8 mouse cellular contexts compared by ENCODE assay signal in the genomic region with DNA sequence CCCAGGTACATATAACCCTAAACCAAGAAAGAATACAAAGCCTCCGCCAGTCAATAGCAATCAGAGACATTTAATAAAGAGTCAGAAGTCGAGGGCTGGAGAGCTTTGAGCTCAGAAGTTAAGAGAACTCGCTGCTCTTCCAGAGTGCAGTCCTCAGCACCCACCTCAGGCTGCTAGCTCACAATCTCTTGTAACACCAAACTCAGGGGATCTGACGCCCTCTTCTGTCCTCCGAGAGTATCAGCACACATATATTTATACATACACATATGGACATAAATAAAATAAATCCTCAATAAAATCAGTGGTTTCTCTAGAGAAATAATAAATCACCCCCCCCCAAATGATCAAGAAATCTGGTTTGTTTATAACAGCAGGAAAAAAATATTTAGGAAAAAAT. TPM values are rescaled to one million over a fixed set of nuclear protein-coding genes. Genes with fewer than 3 reads are reported as not detected.
DNase-seq lines count a peak whose midpoint lies in the region; ATAC-seq lines count a peak whose summit lies in the region.

No protein-coding gene starts in this region.

- WGBS in heart, embryonic 11.5 days (ENCODE audit: insufficient replicate concordance) = 75% methylated on average over 5 of the region's 5 CpGs
- WGBS in hindbrain, embryonic 14.5 days = 77% methylated on average over 5 of the region's 5 CpGs
- 72% methylated on average over 5 of the region's 5 CpGs for WGBS in midbrain, embryonic 12.5 days

- no peaks in the 10 kb centered on the region; the same call in 1 of the 2 replicates for H3K36me3 ChIP-seq in heart, embryonic 11.5 days (ENCODE audit: control insufficient read depth, insufficient read depth, low read length)
- peaks cover 15% of the 10 kb centered on the region; the same call in 1 of the 2 replicates for H3K36me3 ChIP-seq in hindbrain, embryonic 14.5 days (replicated peaks; ENCODE audit: control insufficient read depth, insufficient read depth)
- peaks cover 12% of the 10 kb centered on the region for H3K36me3 ChIP-seq in midbrain, embryonic 12.5 days

- no peak overlapping the region for H3K27ac ChIP-seq in heart, embryonic 11.5 days (ENCODE audit: low read depth, low read length)
- no peak overlapping the region for H3K27ac ChIP-seq in hindbrain, embryonic 14.5 days
- H3K27ac ChIP-seq in midbrain, embryonic 12.5 days (replicated peaks) = no peak overlapping the region

- H3K27me3 ChIP-seq in heart, embryonic 11.5 days (ENCODE audit: control insufficient read depth, insufficient read depth, low read length) = no peaks in the 10 kb centered on the region
- no peaks in the 10 kb centered on the region for H3K27me3 ChIP-seq in hindbrain, embryonic 14.5 days (ENCODE audit: control insufficient read depth, insufficient read depth, low read length)
- no peaks in the 10 kb centered on the region for H3K27me3 ChIP-seq in midbrain, embryonic 12.5 days

- H3K9me3 ChIP-seq in heart, embryonic 11.5 days (replicated peaks; ENCODE audit: control insufficient read depth, low read length) = no peaks in the 10 kb centered on the region
- no peaks in the 10 kb centered on the region for H3K9me3 ChIP-seq in hindbrain, embryonic 14.5 days (ENCODE audit: control insufficient read depth, low read length)
- no peaks in the 10 kb centered on the region for H3K9me3 ChIP-seq in midbrain, embryonic 12.5 days

- peak overlapping the region; percentile 32 for H3K4me2 ChIP-seq in heart, embryonic 11.5 days
- peak overlapping the region; percentile 74; the same call in 1 of the 2 replicates for H3K4me2 ChIP-seq in hindbrain, embryonic 14.5 days (replicated peaks)
- peak overlapping the region; percentile 29 for H3K4me2 ChIP-seq in midbrain, embryonic 12.5 days (replicated peaks)

- DNase-seq in heart, adult 8-10 months (ENCODE audit: low spot score) = no peak
- DNase-seq in ES-CJ7 (ENCODE audit: low read depth, low spot score) = peak; percentile 87
- DNase-seq in hindbrain, embryonic 14.5 days (ENCODE audit: low spot score) = no peak
- no peak for DNase-seq in ovary, postnatal 14 days (ENCODE audit: low spot score)
- DNase-seq in left cerebral cortex, postnatal 4 days = no peak
- DNase-seq in kidney, adult 18-20 months = no peak

- no peak for ATAC-seq in heart, embryonic 11.5 days (replicated peaks; ENCODE audit: insufficient number of reproducible peaks, low FRiP score, low TSS enrichment)
- ATAC-seq in hindbrain, embryonic 14.5 days (ENCODE audit: low FRiP score) = no peak
- ATAC-seq in midbrain, embryonic 12.5 days (ENCODE audit: low FRiP score, low read depth) = no peak

- H3K9ac ChIP-seq in heart, embryonic 11.5 days (ENCODE audit: low read depth, low read length) = no peak overlapping the region
- H3K9ac ChIP-seq in hindbrain, embryonic 14.5 days = no peak overlapping the region
- H3K9ac ChIP-seq in midbrain, embryonic 12.5 days (replicated peaks) = no peak overlapping the region

- H3K4me3 ChIP-seq in heart, embryonic 11.5 days (ENCODE audit: low read depth, low read length) = no peak overlapping the region
- peak overlapping the region; percentile 60; the same call in 1 of the 2 replicates for H3K4me3 ChIP-seq in hindbrain, embryonic 14.5 days (replicated peaks; ENCODE audit: low read length)
- H3K4me3 ChIP-seq in midbrain, embryonic 12.5 days = no peak overlapping the region

- H3K4me1 ChIP-seq in heart, embryonic 11.5 days (ENCODE audit: control insufficient read depth, insufficient read depth, low read length) = 0 out of 2 replicates have a peak, but pooled peaks cover 5% of the 10 kb centered on the region
- peaks cover 16% of the 10 kb centered on the region for H3K4me1 ChIP-seq in hindbrain, embryonic 14.5 days (replicated peaks; ENCODE audit: control insufficient read depth, insufficient read depth, low read length)
- peaks cover 18% of the 10 kb centered on the region for H3K4me1 ChIP-seq in midbrain, embryonic 12.5 days

- intact Hi-C loops in left cerebral cortex, postnatal 4 days (cut with DNase I) = no loop called here

RNA-seq across cellular contexts. Expression of gene Mrpl50, which starts 1.4 kb away (rescaled TPM):
- 71.8 and 72.9 TPM in 2 replicates for polyA plus RNA-seq in heart, embryonic 11.5 days (2014; fragmentation: Nextera tagmentation; extraction: Ambion mirVana)
- 10 to 100 TPM; 48.8 to 56.4 (median 55.6) TPM for total RNA-seq in heart, adult 8-10 months (2022)
- polyA plus RNA-seq in hindbrain, embryonic 14.5 days (2014; fragmentation: Nextera tagmentation; extraction: Ambion mirVana) = 77.3 and 89.8 TPM in 2 replicates
- polyA plus RNA-seq in midbrain, embryonic 12.5 days (2016; fragmentation: Nextera tagmentation; extraction: Ambion mirVana) = 84.7 and 86.1 TPM in 2 replicates
- total RNA-seq in left cerebral cortex, postnatal 4 days (2021) = 10 to 100 TPM; 40.3 to 41.0 TPM

RNA-seq across cellular contexts. Expression of gene Zfp189, which starts 1.5 kb away (rescaled TPM):
- polyA plus RNA-seq in heart, embryonic 11.5 days (2014; fragmentation: Nextera tagmentation; extraction: Ambion mirVana) = 6.8 and 7.3 TPM in 2 replicates
- total RNA-seq in heart, adult 8-10 months (2022) = 1 to 10 TPM; 5.9 to 6.3 (median 6.1) TPM
- polyA plus RNA-seq in hindbrain, embryonic 14.5 days (2014; fragmentation: Nextera tagmentation; extraction: Ambion mirVana) = 12.6 and 16.2 TPM in 2 replicates
- 15.2 and 16.2 TPM in 2 replicates for polyA plus RNA-seq in midbrain, embryonic 12.5 days (2016; fragmentation: Nextera tagmentation; extraction: Ambion mirVana)
- total RNA-seq in left cerebral cortex, postnatal 4 days (2021) = 1 to 10 TPM; 9.2 to 9.3 TPM

RNA-seq across cellular contexts. Expression of gene Baat, which starts 13.1 kb away (rescaled TPM):
- polyA plus RNA-seq in heart, embryonic 11.5 days (2014; fragmentation: Nextera tagmentation; extraction: Ambion mirVana) = 0.10 TPM in 1 of 2 replicates, not detected in the other
- total RNA-seq in heart, adult 8-10 months (2022) = under 1 TPM in 1 of 4 experiments, not detected in 3; 0.35 TPM
- polyA plus RNA-seq in hindbrain, embryonic 14.5 days (2014; fragmentation: Nextera tagmentation; extraction: Ambion mirVana) = 0.27 TPM in 1 of 2 replicates, not detected in the other
- 0.17 and 0.67 TPM in 2 replicates for polyA plus RNA-seq in midbrain, embryonic 12.5 days (2016; fragmentation: Nextera tagmentation; extraction: Ambion mirVana)
- total RNA-seq in left cerebral cortex, postnatal 4 days (2021) = under 1 TPM in 1 of 2 experiments, not detected in 1; 0.38 TPM

RNA-seq across cellular contexts. Expression of gene Aldob, which starts 29.9 kb away (rescaled TPM):
- polyA plus RNA-seq in heart, embryonic 11.5 days (2014; fragmentation: Nextera tagmentation; extraction: Ambion mirVana) = 0.17 and 0.79 TPM in 2 replicates
- 10 to 100 TPM in 3 of 4 experiments, 1 to 10 TPM in 1; 10.0 to 19.0 (median 17.1) TPM for total RNA-seq in heart, adult 8-10 months (2022)
- polyA plus RNA-seq in hindbrain, embryonic 14.5 days (2014; fragmentation: Nextera tagmentation; extraction: Ambion mirVana) = 0.52 and 0.80 TPM in 2 replicates
- 0.29 TPM in 1 of 2 replicates, not detected in the other for polyA plus RNA-seq in midbrain, embryonic 12.5 days (2016; fragmentation: Nextera tagmentation; extraction: Ambion mirVana)
- total RNA-seq in left cerebral cortex, postnatal 4 days (2021) = under 1 TPM; 0.79 to 0.96 TPM

RNA-seq across cellular contexts. Expression of gene Acnat1, which starts 45.8 kb away (rescaled TPM):
- not detected in 2 replicates for polyA plus RNA-seq in heart, embryonic 11.5 days (2014; fragmentation: Nextera tagmentation; extraction: Ambion mirVana)
- total RNA-seq in heart, adult 8-10 months (2022) = not detected
- polyA plus RNA-seq in hindbrain, embryonic 14.5 days (2014; fragmentation: Nextera tagmentation; extraction: Ambion mirVana) = not detected in 2 replicates
- not detected in 2 replicates for polyA plus RNA-seq in midbrain, embryonic 12.5 days (2016; fragmentation: Nextera tagmentation; extraction: Ambion mirVana)
- under 1 TPM; 0.42 to 0.68 TPM for total RNA-seq in left cerebral cortex, postnatal 4 days (2021)
